Mouse (Mus musculus): ENCODE results near the gene Btn2a2. TPM values are rescaled to one million over a fixed set of nuclear protein-coding genes. Genes with fewer than 3 reads are reported as not detected.

Btn2a2 gene
- polyA plus RNA-seq, 2 experiments, result 0.01 TPM; not detected in 1

DNA sequence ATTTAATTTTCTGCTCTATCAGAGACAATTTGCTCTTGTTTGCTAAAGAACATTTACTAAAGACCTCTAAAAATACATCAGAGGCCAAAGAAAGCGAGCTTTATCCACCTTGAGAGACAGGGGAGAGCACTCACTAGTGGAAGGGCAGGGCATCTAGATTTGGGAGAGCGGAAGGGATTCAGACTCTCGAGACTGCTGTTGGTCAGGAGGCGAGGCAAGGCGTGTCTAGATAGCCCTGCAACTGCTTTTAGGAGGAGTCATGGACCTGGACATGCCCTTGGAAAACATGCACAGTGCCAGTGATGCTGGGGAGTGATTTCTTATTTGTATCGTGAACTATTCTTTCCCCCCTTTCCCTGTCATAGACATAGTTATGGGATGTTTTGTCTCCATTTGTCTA lies 6.9 kb upstream of the Btn2a2 start:
- no peak for ATAC-seq (ENCODE audit: insufficient read depth)
- no peaks in the 10 kb centered on the region for H3K27me3 ChIP-seq (ENCODE audit: control insufficient read depth, insufficient read depth, low read length)
- no peak overlapping the region for H3K4me2 ChIP-seq (ENCODE audit: low read depth)
- no peaks in the 10 kb centered on the region for H3K36me3 ChIP-seq (replicated peaks; ENCODE audit: control insufficient read depth, insufficient read depth, low read depth)
- no peak overlapping the region for H3K27ac ChIP-seq
- no peak for DNase-seq (ENCODE audit: low read depth in 3 of 3, low spot score in 3 of 3)
- no peak overlapping the region for H3K4me3 ChIP-seq (ENCODE audit: insufficient read depth in 1 of 2, low read depth in 2 of 2, low read length in 2 of 2)
- TF ChIP-seq EP300 (IDR thresholded peaks at IDR 0.05; ENCODE audit: low read depth) (no peak), CTCF (IDR thresholded peaks at IDR 0.05; ENCODE audit: low read depth) (no peak)
- peaks cover 12 to 29% of the 10 kb centered on the region in 2 experiments for H3K4me1 ChIP-seq (replicated peaks; ENCODE audit: control insufficient read depth in 2 of 2, insufficient read depth in 2 of 2, low read length in 1 of 2)
- WGBS (ENCODE audit: insufficient replicate concordance), result 59% methylated on average over 6 of the region's 6 CpGs
- H3K9ac ChIP-seq (replicated peaks), result no peak overlapping the region
- no peaks in the 10 kb centered on the region for H3K9me3 ChIP-seq (ENCODE audit: control insufficient read depth, low read length)

DNA sequence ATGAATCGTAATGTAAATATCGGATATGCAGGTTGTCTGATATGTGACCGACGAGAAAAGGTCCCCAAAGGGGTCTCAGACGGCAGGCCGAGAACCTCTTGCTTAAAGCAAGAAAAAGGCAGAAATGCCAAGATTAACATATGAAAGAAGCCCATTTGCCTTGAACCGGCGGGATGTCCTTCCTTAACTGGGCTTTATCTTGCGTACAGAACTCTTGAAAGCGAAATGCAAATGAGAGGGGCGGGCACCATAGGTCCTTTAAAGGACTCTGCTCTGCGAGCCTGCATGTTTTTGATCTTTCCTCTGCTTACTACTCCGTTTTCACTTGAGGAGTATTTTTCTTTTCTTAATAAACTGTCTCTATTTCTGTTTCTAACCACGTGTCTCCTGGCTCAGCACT lies 3.3 kb upstream of the Btn2a2 start:
- Histone ChIP-seq H3K4me3 (ENCODE audit: insufficient read depth in 1 of 2, low read depth in 2 of 2, low read length in 2 of 2) (peak overlapping the region; percentile 42 to 62), H3K36me3 (replicated peaks; ENCODE audit: control insufficient read depth, insufficient read depth, low read depth) (no peaks in the 10 kb centered on the region), H3K9ac (replicated peaks) (0 out of 2 replicates have a peak overlapping the region, but pooled peaks have one; percentile 32), H3K27me3 (ENCODE audit: control insufficient read depth, insufficient read depth, low read length) (no peaks in the 10 kb centered on the region), H3K4me2 (ENCODE audit: low read depth) (peak overlapping the region; percentile 70), H3K4me1 (replicated peaks; ENCODE audit: control insufficient read depth in 2 of 2, insufficient read depth in 2 of 2, low read length in 1 of 2) (peaks cover 10 to 12% of the 10 kb centered on the region in 2 experiments), H3K9me3 (ENCODE audit: control insufficient read depth, low read length) (no peaks in the 10 kb centered on the region), H3K27ac (no peak overlapping the region)
- ATAC-seq (ENCODE audit: insufficient read depth), result no peak
- WGBS (ENCODE audit: insufficient replicate concordance), result 8% methylated on average over 14 of the region's 14 CpGs
- no peak for DNase-seq (ENCODE audit: low read depth in 3 of 3, low spot score in 3 of 3)
- TF ChIP-seq CTCF (IDR thresholded peaks at IDR 0.05; ENCODE audit: low read depth) (no peak), EP300 (IDR thresholded peaks at IDR 0.05; ENCODE audit: low read depth) (no peak)

DNA sequence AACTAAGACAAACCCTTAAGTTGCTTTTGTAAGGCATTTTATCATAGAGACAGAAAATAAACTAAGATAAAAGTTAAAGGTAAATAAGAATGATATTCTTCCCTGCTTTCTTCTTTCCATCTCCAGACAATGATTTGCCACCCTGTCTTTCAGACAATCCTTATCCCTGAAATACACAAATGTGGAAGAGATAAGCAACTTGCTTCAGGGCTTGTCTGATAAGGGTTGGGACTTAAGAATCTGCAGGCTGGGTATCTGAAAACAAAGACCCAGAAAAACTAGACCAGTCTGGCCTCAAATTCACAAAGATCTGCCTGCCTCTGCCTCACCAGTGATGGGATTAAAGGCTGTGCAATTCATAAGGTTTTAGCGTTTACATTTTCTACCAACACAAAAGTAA lies 2.6 kb upstream of the Btn2a2 start:
- no peaks in the 10 kb centered on the region; the same call in 1 of the 2 replicates for H3K27me3 ChIP-seq (ENCODE audit: control insufficient read depth, insufficient read depth, low read length)
- H3K4me1 ChIP-seq (replicated peaks; ENCODE audit: control insufficient read depth in 2 of 2, insufficient read depth in 2 of 2, low read length in 1 of 2), result peaks cover 10 to 12% of the 10 kb centered on the region in 2 experiments
- H3K9ac ChIP-seq (replicated peaks), result no peak overlapping the region
- ATAC-seq (ENCODE audit: insufficient read depth), result peak; percentile 56; the same call in 1 of the 2 replicates
- DNase-seq (ENCODE audit: low read depth in 3 of 3, low spot score in 3 of 3), result no peak
- no peak overlapping the region for H3K27ac ChIP-seq
- no peaks in the 10 kb centered on the region for H3K36me3 ChIP-seq (replicated peaks; ENCODE audit: control insufficient read depth, insufficient read depth, low read depth)
- H3K4me3 ChIP-seq (ENCODE audit: insufficient read depth in 1 of 2, low read depth in 2 of 2, low read length in 2 of 2), result no peak overlapping the region
- H3K4me2 ChIP-seq (ENCODE audit: low read depth), result peak overlapping the region; percentile 2; the same call in 1 of the 2 replicates
- peak; percentile 71 for TF ChIP-seq EP300 (IDR thresholded peaks at IDR 0.05; ENCODE audit: low read depth)
- TF ChIP-seq CTCF (IDR thresholded peaks at IDR 0.05; ENCODE audit: low read depth), result no peak
- H3K9me3 ChIP-seq (ENCODE audit: control insufficient read depth, low read length), result no peaks in the 10 kb centered on the region
- WGBS (ENCODE audit: insufficient replicate concordance), result 16% methylated on average over 1 of the region's 1 CpGs

DNA sequence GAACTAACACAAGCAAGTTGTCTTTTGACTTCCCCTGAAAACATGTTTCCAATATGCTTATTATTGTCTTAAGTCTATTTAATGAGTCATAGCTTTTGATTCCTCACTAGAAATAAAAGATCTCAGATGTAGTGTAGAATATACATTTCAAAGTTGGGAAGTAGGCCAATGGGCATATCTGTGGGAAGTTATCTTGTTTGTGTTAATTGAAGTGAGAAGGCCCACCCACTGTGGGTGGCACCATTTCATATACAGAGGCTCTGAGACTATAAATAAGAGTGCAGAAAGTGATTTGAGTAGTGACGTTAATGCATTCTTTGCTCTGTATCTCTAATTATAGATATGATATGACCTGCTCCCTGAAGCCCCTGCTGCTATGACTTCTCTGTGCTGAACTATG lies 2.2 kb upstream of the Btn2a2 start:
- Histone ChIP-seq H3K27me3 (ENCODE audit: control insufficient read depth, insufficient read depth, low read length) (no peaks in the 10 kb centered on the region; the same call in 1 of the 2 replicates), H3K4me1 (replicated peaks; ENCODE audit: control insufficient read depth in 2 of 2, insufficient read depth in 2 of 2, low read length in 1 of 2) (peaks cover 10 to 12% of the 10 kb centered on the region in 2 experiments), H3K4me3 (ENCODE audit: insufficient read depth in 1 of 2, low read depth in 2 of 2, low read length in 2 of 2) (no peak overlapping the region), H3K9me3 (ENCODE audit: control insufficient read depth, low read length) (no peaks in the 10 kb centered on the region), H3K27ac (no peak overlapping the region), H3K36me3 (replicated peaks; ENCODE audit: control insufficient read depth, insufficient read depth, low read depth) (no peaks in the 10 kb centered on the region), H3K9ac (replicated peaks) (no peak overlapping the region), H3K4me2 (ENCODE audit: low read depth) (no peak overlapping the region)
- no peak for TF ChIP-seq CTCF (IDR thresholded peaks at IDR 0.05; ENCODE audit: low read depth)
- no peak for TF ChIP-seq EP300 (IDR thresholded peaks at IDR 0.05; ENCODE audit: low read depth)
- ATAC-seq (ENCODE audit: insufficient read depth), result no peak
- DNase-seq (ENCODE audit: low read depth in 3 of 3, low spot score in 3 of 3), result no peak
- 5% methylated on average over 1 of the region's 1 CpGs for WGBS (ENCODE audit: insufficient replicate concordance)

- H3K4me1 ChIP-seq (replicated peaks; ENCODE audit: control insufficient read depth in 2 of 2, insufficient read depth in 2 of 2, low read length in 1 of 2), result no peaks in the 10 kb centered on the region; a peak in 1 of 4 replicates
- no peak overlapping the region for H3K4me2 ChIP-seq (ENCODE audit: low read depth)
- DNase-seq (ENCODE audit: low read depth in 3 of 3, low spot score in 3 of 3) (no peak), ATAC-seq (ENCODE audit: insufficient read depth) (no peak)
- H3K9me3 ChIP-seq (ENCODE audit: control insufficient read depth, low read length), result no peaks in the 10 kb centered on the region
- H3K27ac ChIP-seq, result no peak overlapping the region
- no peak overlapping the region for H3K9ac ChIP-seq (replicated peaks)
- 35% methylated on average over 5 of the region's 5 CpGs for WGBS (ENCODE audit: insufficient replicate concordance)
- peaks cover 3% of the 10 kb centered on the region; the same call in 1 of the 2 replicates for H3K27me3 ChIP-seq (ENCODE audit: control insufficient read depth, insufficient read depth, low read length)
- no peak for TF ChIP-seq CTCF (IDR thresholded peaks at IDR 0.05; ENCODE audit: low read depth)
- no peak for TF ChIP-seq EP300 (IDR thresholded peaks at IDR 0.05; ENCODE audit: low read depth)
- H3K4me3 ChIP-seq (ENCODE audit: insufficient read depth in 1 of 2, low read depth in 2 of 2, low read length in 2 of 2), result no peak overlapping the region
- no peaks in the 10 kb centered on the region for H3K36me3 ChIP-seq (replicated peaks; ENCODE audit: control insufficient read depth, insufficient read depth, low read depth)
Measured at GRCm38 (mm10) chr13:23485271-23485670, 3.4 kb downstream of the Btn2a2 start.

Data from liver, embryonic 14.5 days (tissue).